In the genomic region with DNA sequence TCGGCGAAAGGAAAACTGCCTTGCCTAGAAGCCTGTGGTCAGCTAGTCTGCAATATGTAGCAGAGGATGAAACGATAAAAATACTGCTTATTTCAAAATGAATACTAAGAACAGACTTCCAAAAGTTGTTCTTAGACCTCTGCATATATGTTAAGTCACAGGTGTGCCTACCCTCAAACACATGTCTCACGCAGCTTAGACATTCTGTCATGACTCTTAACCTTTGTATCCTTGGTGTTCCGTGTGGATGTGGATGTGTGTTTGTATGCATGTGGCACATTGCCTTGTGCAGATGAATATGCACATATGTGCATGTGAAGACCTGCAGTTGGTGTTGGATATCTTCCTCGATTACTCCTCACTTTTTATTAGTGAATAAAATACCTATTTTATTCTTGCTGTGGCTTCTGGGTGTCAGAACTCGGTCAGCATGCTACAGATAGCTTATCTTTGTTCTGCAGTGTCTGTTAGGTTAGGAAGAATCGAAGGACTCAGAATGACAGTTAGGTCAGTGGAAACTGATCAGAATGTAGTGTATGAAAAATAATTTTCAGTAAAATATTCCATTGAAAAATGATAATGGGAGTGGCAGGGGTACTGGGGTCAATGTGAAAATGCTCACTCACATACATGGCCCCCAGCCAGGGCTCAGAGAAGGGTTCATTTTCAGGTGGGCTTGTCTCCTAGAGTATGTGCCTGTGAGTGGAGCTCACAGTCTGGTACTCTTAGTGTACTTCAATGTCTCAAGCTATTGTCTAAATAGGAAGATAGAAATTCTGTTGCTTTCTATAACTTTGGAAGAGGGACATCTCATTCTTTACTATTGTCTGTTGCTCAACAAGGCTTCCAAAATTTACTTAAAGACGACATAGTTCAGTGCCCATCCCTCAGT, we compare ENCODE assay signal across 24 mouse cellular contexts. TPM values are rescaled to one million over a fixed set of nuclear protein-coding genes. Genes with fewer than 3 reads are reported as not detected.
DNase-seq lines count a peak whose midpoint lies in the region; ATAC-seq and TF ChIP-seq lines count a peak whose summit lies in the region.
"Had no signal": no experiment of that assay in that cellular context is flagged by ENCODE, and none has a peak within 500 bp of the region (broad histone marks: within the 10 kb centered on the region; RNA-seq: fewer than 3 reads in every experiment).

No protein-coding gene starts in this region.

- peak; percentile 89 for ATAC-seq in erythroblast, adult 5-6 weeks (replicated peaks; ENCODE audit: low FRiP score, poor library complexity, severe bottlenecking)
- peak; percentile 97 for ATAC-seq in liver, embryonic 12.5 days
- ATAC-seq in liver, postnatal 0 days: peak; percentile 77
- ATAC-seq: forebrain, embryonic 16.5 days; intestine, postnatal 0 days had no signal

- no peaks in the 10 kb centered on the region for H3K9me3 ChIP-seq in MEL (replicated peaks; ENCODE audit: insufficient read depth, low read length)
- H3K9me3 ChIP-seq in liver, embryonic 12.5 days (replicated peaks): no peaks in the 10 kb centered on the region
- H3K9me3 ChIP-seq in liver, postnatal 0 days (ENCODE audit: low read length): no peaks in the 10 kb centered on the region
- H3K9me3 ChIP-seq: heart, embryonic 13.5 days; kidney, embryonic 15.5 days; midbrain, embryonic 12.5 days had no signal

- DNase-seq in MEL (ENCODE audit: low read depth, low spot score): peak; percentile 56
- no peak for DNase-seq in liver, postnatal 0 days
- DNase-seq in spleen, postnatal 4 days (ENCODE audit: low spot score in 2 of 2): no peak
- DNase-seq in gastrocnemius, postnatal 25 days: no peak
- no peak for DNase-seq in adrenal gland, postnatal 36 days
- no peak for DNase-seq in thymus, adult 18-20 months
- DNase-seq: adrenal gland, postnatal 14 days; cerebellum, adult 11 months; cerebellum, adult 9-10 months; gastrocnemius, adult 2 months; heart, postnatal 10 days; kidney, postnatal 36 days; lung, embryonic 14.5 days; lung, postnatal 14 days had no signal

- H3K36me3 ChIP-seq in MEL (ENCODE audit: control insufficient read depth in 1 of 2, insufficient read depth in 2 of 2, low read length in 2 of 2): peaks cover 0 to 40% of the 10 kb centered on the region in 2 experiments; a peak in 2 of 4 replicates
- peaks cover 20% of the 10 kb centered on the region for H3K36me3 ChIP-seq in liver, embryonic 12.5 days
- H3K36me3 ChIP-seq in liver, postnatal 0 days (replicated peaks; ENCODE audit: insufficient read depth, low read length): 0 out of 2 replicates have a peak, but pooled peaks cover 2% of the 10 kb centered on the region

- TF ChIP-seq POLR2A in MEL (IDR thresholded peaks at IDR 0.05; ENCODE audit: control insufficient read depth in 1 of 2, insufficient read depth in 1 of 2, low read depth in 1 of 2, low read length in 2 of 2, poor library complexity in 1 of 2): no peak

- peaks cover 15 to 36% of the 10 kb centered on the region in 2 experiments for H3K4me1 ChIP-seq in MEL (ENCODE audit: control insufficient read depth in 1 of 2, insufficient read depth in 2 of 2, low read length in 2 of 2)
- peaks cover 23% of the 10 kb centered on the region for H3K4me1 ChIP-seq in liver, embryonic 12.5 days
- H3K4me1 ChIP-seq in liver, postnatal 0 days (ENCODE audit: insufficient read depth): peaks cover 5% of the 10 kb centered on the region; the same call in 1 of the 2 replicates
- H3K4me1 ChIP-seq: heart, embryonic 13.5 days; kidney, embryonic 15.5 days; limb, embryonic 13.5 days; midbrain, embryonic 12.5 days had no signal

- WGBS in liver, embryonic 12.5 days (ENCODE audit: insufficient replicate concordance): 56% methylated on average over 9 of the region's 9 CpGs
- WGBS in liver, postnatal 0 days (ENCODE audit: insufficient replicate concordance): 75% methylated on average over 9 of the region's 9 CpGs

- TF ChIP-seq EP300 in MEL (IDR thresholded peaks at IDR 0.05; ENCODE audit: low read depth in 1 of 2, low read length in 2 of 2): peak; percentile 93 to 96
- TF ChIP-seq EP300 in liver, postnatal 0 days (IDR thresholded peaks at IDR 0.05; ENCODE audit: low read depth): peak; percentile 94

- H3K27ac ChIP-seq in MEL (ENCODE audit: control insufficient read depth, low read depth, low read length): peak overlapping the region; percentile 95
- peak overlapping the region; percentile 81 for H3K27ac ChIP-seq in liver, embryonic 12.5 days
- peak overlapping the region; percentile 44; the same call in 1 of the 2 replicates for H3K27ac ChIP-seq in liver, postnatal 0 days (ENCODE audit: low read depth)
- H3K27ac ChIP-seq: gastrocnemius, adult 2 months; heart, embryonic 13.5 days; hindbrain, embryonic 14.5 days; kidney, embryonic 15.5 days; layer of hippocampus, adult 2 months; limb, embryonic 13.5 days; midbrain, embryonic 12.5 days had no signal

- H3K4me2 ChIP-seq in liver, embryonic 12.5 days: peak overlapping the region; percentile 45
- peak overlapping the region; percentile 26; the same call in 1 of the 2 replicates for H3K4me2 ChIP-seq in liver, postnatal 0 days (ENCODE audit: low read depth, low read length)
- H3K4me2 ChIP-seq: heart, embryonic 13.5 days; hindbrain, embryonic 14.5 days; kidney, embryonic 15.5 days; limb, embryonic 13.5 days; lung, embryonic 14.5 days; midbrain, embryonic 12.5 days had no signal

- TF ChIP-seq CTCF in MEL (IDR thresholded peaks at IDR 0.05 in 2 of 3, conservative IDR thresholded peaks at IDR 0.05 in 1 of 3; ENCODE audit: control insufficient read depth in 1 of 3, insufficient read depth in 1 of 3, low read depth in 2 of 3, low read length in 3 of 3, poor library complexity in 1 of 3, severe bottlenecking in 1 of 3): no peak
- TF ChIP-seq CTCF in liver, postnatal 0 days (IDR thresholded peaks at IDR 0.05; ENCODE audit: low read depth): no peak

- H3K4me3 ChIP-seq in MEL (ENCODE audit: control insufficient read depth in 1 of 2, insufficient read depth in 1 of 2, low read depth in 2 of 2, low read length in 2 of 2): no peak overlapping the region
- H3K4me3 ChIP-seq in liver, embryonic 12.5 days: peak overlapping the region; percentile 5; the same call in 1 of the 2 replicates
- no peak overlapping the region for H3K4me3 ChIP-seq in liver, postnatal 0 days (ENCODE audit: low read depth, low read length)
- H3K4me3 ChIP-seq: gastrocnemius, adult 2 months; heart, embryonic 13.5 days; kidney, embryonic 15.5 days; layer of hippocampus, adult 2 months; limb, embryonic 13.5 days; midbrain, embryonic 12.5 days had no signal

- no peaks in the 10 kb centered on the region for H3K79me2 ChIP-seq in MEL (ENCODE audit: control insufficient read depth, insufficient read depth, low read length, poor library complexity)

- no peak for TF ChIP-seq RAD21 in MEL (IDR thresholded peaks at IDR 0.05; ENCODE audit: low read depth, low read length)

- no peaks in the 10 kb centered on the region for H3K27me3 ChIP-seq in MEL (ENCODE audit: control insufficient read depth in 1 of 2, insufficient read depth in 2 of 2, low read length in 2 of 2)
- H3K27me3 ChIP-seq in liver, embryonic 12.5 days (replicated peaks): no peaks in the 10 kb centered on the region
- no peaks in the 10 kb centered on the region for H3K27me3 ChIP-seq in liver, postnatal 0 days (ENCODE audit: insufficient read depth, low read length)
- H3K27me3 ChIP-seq: heart, embryonic 13.5 days; kidney, embryonic 15.5 days; limb, embryonic 13.5 days; midbrain, embryonic 12.5 days had no signal

- peak overlapping the region; percentile 48 for H3K9ac ChIP-seq in MEL (ENCODE audit: control insufficient read depth, low read depth, low read length, poor library complexity, severe bottlenecking)
- H3K9ac ChIP-seq in liver, embryonic 12.5 days: peak overlapping the region; percentile 42; the same call in 1 of the 2 replicates
- H3K9ac ChIP-seq in liver, postnatal 0 days (replicated peaks): no peak overlapping the region
- H3K9ac ChIP-seq: heart, embryonic 13.5 days; hindbrain, embryonic 14.5 days; kidney, embryonic 15.5 days; limb, embryonic 13.5 days; lung, embryonic 14.5 days; midbrain, embryonic 12.5 days had no signal

TF ChIP-seq in MEL, 35 proteins besides CTCF, POLR2A, EP300 and RAD21 (continues in another document):
- TF ChIP-seq SMC3 (IDR thresholded peaks at IDR 0.05; ENCODE audit: low read depth, low read length): no peak
- TF ChIP-seq MEF2A (IDR thresholded peaks at IDR 0.05; ENCODE audit: extremely low read depth, insufficient replicate concordance, low read depth, low read length, poor library complexity, severe bottlenecking): no peak
- TF ChIP-seq ELF1 (IDR thresholded peaks at IDR 0.05; ENCODE audit: low read depth, low read length): no peak
- TF ChIP-seq TCF12 (IDR thresholded peaks at IDR 0.05; ENCODE audit: low read depth, low read length): peak; percentile 94
- no peak for TF ChIP-seq CHD1 (IDR thresholded peaks at IDR 0.05; ENCODE audit: low read depth, low read length)
- peak; percentile 50; the same call in 1 of the 2 replicates for TF ChIP-seq MXI1 (IDR thresholded peaks at IDR 0.05; ENCODE audit: low read depth, low read length)
- no peak for TF ChIP-seq GABPA (IDR thresholded peaks at IDR 0.05; ENCODE audit: low read depth, low read length)
- TF ChIP-seq ZNF384 (IDR thresholded peaks at IDR 0.05; ENCODE audit: low read depth, low read length): no peak
- TF ChIP-seq MYC (IDR thresholded peaks at IDR 0.05; ENCODE audit: low read depth, low read length): 0 out of 2 replicates have a peak, but pooled peaks have one; percentile 54

RNA-seq across cellular contexts. Expression of gene Cep290, which starts 37.4 kb away (rescaled TPM):
- 5.2 and 5.5 TPM in 2 replicates for total RNA-seq in MEL (2012; rRNA removed)
- polyA plus RNA-seq in MEL (2012; ENCODE audit: insufficient read depth in 1 of 2, insufficient read length in 2 of 2, low read depth in 1 of 2, low replicate concordance in 2 of 2, missing spikeins in 1 of 2): 1 to 10 TPM in 1 of 2 experiments, not detected in 1; 3.8 TPM
- 8.8 and 15.5 TPM in 2 replicates for total RNA-seq in erythroblast, adult 5-6 weeks (2015; ENCODE audit: low replicate concordance)
- 22.6 and 63.6 TPM in 2 replicates for total RNA-seq in erythroblast, adult 5-6 weeks (2017; ENCODE audit: low replicate concordance)
- polyA plus RNA-seq in liver, embryonic 12.5 days (2016; fragmentation: Nextera tagmentation; extraction: Ambion mirVana): 4.2 and 4.8 TPM in 2 replicates
- 1.7 TPM in 2 replicates for polyA plus RNA-seq in liver, postnatal 0 days (2015; fragmentation: Nextera tagmentation; extraction: Ambion mirVana)
- total RNA-seq in gastrocnemius, postnatal 25 days (2021): 1 to 10 TPM; 2.0 to 2.9 TPM
- 10 to 100 TPM; 10.7 to 11.0 TPM for total RNA-seq in adrenal gland, postnatal 36 days (2021)

RNA-seq across cellular contexts. Expression of gene Tmtc3, which starts 37.6 kb away (rescaled TPM):
- 6.7 and 8.9 TPM in 2 replicates for total RNA-seq in MEL (2012; rRNA removed)
- polyA plus RNA-seq in MEL (2012; ENCODE audit: insufficient read depth in 1 of 2, insufficient read length in 2 of 2, low read depth in 1 of 2, low replicate concordance in 2 of 2, missing spikeins in 1 of 2): 1 to 10 TPM in 1 of 2 experiments, not detected in 1; 7.5 TPM
- total RNA-seq in erythroblast, adult 5-6 weeks (2015; ENCODE audit: low replicate concordance): 7.3 and 10.2 TPM in 2 replicates
- 3.6 and 4.0 TPM in 2 replicates for total RNA-seq in erythroblast, adult 5-6 weeks (2017; ENCODE audit: low replicate concordance)
- polyA plus RNA-seq in liver, embryonic 12.5 days (2016; fragmentation: Nextera tagmentation; extraction: Ambion mirVana): 10.5 and 11.8 TPM in 2 replicates
- polyA plus RNA-seq in liver, postnatal 0 days (2015; fragmentation: Nextera tagmentation; extraction: Ambion mirVana): 2.5 TPM in 2 replicates
- 10 to 100 TPM in 1 of 2 experiments, 1 to 10 TPM in 1; 6.7 to 10.4 TPM for total RNA-seq in gastrocnemius, postnatal 25 days (2021)
- 10 to 100 TPM; 24.4 to 25.8 TPM for total RNA-seq in adrenal gland, postnatal 36 days (2021)

Comparison
In these comparisons a context has a peak if more than half of its experiments do, and no peak if none do; other contexts are left out.
1. H3K27ac ChIP-seq: peak in every context shown above with its lines; median percentile 95 in MEL; 81 in liver, embryonic 12.5 days; 44 in liver, postnatal 0 days.